Mouse (Mus musculus): ENCODE data around the gene Map2k2.

The Map2k2 gene

DNA sequence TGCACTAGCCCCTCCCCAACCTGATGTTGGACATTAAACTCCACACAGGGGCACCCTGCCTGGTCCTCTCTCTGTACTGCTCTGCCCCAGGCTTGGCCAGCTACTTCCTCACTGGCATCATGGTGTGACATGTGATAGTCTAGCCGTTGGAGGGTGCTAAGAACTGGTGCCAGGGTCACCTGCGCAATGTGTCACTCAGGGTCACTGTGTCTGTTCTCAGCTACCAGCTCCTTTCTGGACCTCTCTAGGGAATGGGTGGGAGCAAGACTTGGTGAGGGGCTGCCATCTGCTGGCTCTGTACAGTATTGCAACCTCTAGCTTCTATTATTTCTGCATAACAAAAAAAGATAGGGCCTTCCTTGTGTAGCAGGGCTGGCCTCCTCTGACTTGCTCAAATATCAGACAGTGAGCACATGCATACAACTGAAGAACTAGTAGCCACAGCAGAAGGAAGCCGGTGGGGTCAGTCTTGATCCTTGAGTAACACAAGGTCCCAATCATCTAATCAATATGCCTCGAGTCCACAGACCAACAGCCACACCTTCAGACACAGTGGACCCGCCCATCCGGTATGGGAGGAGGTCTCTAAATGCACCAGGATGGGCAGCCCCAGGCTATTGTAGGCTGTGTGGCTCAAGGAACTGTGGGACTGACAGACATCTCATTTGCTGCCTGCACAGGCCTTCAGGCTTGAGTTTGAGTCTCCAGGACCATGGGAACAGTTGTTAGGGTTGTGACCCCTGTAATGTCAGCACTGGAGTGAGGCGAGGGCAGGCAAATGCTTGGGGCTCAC is 23.4 kb upstream of the Map2k2 start:
- no peaks in the 10 kb centered on the region for H3K36me3 ChIP-seq (ENCODE audit: control insufficient read depth, insufficient read depth, low read length, poor library complexity, severe bottlenecking)
- peak; percentile 86 for DNase-seq (ENCODE audit: low read depth, low spot score)
- H3K27me3 ChIP-seq (ENCODE audit: control insufficient read depth, insufficient read depth, low read length, poor library complexity, severe bottlenecking), result no peaks in the 10 kb centered on the region

DNA sequence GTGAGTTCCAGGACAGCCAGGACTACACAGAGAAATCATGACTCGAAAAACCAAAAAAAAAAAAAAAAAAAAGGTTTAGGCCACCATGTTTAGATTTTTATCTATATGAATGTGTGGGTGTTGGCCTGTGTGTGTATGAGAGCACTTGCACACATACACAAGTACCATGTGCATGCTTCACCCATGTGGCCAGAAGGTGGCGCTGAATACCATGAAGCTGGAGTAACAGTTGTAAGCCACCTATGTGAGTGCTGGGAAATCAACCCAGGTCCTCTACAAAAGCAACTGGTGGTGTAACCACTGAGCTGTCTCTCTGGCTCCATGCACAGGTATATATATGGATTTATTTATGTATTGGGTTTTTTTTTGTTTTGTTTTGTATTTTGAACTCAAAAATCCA is 18.7 kb upstream of the Map2k2 start:
- H3K36me3 ChIP-seq (ENCODE audit: control insufficient read depth, insufficient read depth, low read length, poor library complexity, severe bottlenecking), result no peaks in the 10 kb centered on the region
- H3K27me3 ChIP-seq (ENCODE audit: control insufficient read depth, insufficient read depth, low read length, poor library complexity, severe bottlenecking), result no peaks in the 10 kb centered on the region
- DNase-seq (ENCODE audit: low read depth, low spot score), result peak; percentile 66

DNA sequence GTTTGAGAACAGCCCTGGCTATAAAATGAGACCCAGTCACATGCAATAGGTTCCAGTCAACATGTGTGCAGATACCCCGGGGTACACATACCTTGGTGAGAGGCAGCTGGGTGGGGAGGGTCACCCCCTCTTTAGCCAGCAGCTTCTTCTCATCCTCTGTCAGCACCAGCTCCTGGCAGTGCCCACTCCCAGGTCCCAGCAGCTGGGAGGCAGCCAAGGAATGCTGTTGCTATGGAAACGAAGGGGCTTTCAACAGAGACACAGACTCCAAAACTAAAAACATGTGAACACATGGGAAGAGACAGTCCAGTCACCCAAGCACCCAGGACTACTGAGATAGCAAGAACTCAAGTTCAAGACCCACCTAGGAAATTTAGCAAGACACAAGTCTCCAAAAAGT is 16.5 kb upstream of the Map2k2 start:
- Histone ChIP-seq H3K27me3 (ENCODE audit: control insufficient read depth, insufficient read depth, low read length, poor library complexity, severe bottlenecking) (no peaks in the 10 kb centered on the region), H3K36me3 (ENCODE audit: control insufficient read depth, insufficient read depth, low read length, poor library complexity, severe bottlenecking) (no peaks in the 10 kb centered on the region)
- DNase-seq (ENCODE audit: low read depth, low spot score), result no peak

DNA sequence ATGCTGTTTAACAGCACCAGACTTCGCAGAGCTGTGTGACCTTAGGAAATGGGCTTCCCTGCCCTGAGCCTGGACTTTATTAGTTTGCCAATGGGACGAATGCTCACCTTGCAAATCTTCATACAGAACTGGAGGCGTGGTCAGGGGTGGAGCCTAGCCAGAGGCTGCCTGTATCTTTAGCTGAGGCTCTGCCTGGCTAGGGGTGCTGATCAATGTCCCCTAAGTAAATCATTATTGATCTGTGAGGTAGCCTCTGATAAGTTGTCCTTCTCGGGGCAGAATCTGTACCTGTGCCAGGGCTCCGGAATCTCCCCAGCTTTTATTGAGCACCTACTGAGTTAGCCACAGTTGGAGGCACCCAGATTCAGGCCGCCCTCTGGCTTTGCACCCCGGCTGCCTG is 15.1 kb upstream of the Map2k2 start:
- DNase-seq (ENCODE audit: low read depth, low spot score), result no peak
- Histone ChIP-seq H3K36me3 (ENCODE audit: control insufficient read depth, insufficient read depth, low read length, poor library complexity, severe bottlenecking) (no peaks in the 10 kb centered on the region), H3K27me3 (ENCODE audit: control insufficient read depth, insufficient read depth, low read length, poor library complexity, severe bottlenecking) (no peaks in the 10 kb centered on the region)

DNA sequence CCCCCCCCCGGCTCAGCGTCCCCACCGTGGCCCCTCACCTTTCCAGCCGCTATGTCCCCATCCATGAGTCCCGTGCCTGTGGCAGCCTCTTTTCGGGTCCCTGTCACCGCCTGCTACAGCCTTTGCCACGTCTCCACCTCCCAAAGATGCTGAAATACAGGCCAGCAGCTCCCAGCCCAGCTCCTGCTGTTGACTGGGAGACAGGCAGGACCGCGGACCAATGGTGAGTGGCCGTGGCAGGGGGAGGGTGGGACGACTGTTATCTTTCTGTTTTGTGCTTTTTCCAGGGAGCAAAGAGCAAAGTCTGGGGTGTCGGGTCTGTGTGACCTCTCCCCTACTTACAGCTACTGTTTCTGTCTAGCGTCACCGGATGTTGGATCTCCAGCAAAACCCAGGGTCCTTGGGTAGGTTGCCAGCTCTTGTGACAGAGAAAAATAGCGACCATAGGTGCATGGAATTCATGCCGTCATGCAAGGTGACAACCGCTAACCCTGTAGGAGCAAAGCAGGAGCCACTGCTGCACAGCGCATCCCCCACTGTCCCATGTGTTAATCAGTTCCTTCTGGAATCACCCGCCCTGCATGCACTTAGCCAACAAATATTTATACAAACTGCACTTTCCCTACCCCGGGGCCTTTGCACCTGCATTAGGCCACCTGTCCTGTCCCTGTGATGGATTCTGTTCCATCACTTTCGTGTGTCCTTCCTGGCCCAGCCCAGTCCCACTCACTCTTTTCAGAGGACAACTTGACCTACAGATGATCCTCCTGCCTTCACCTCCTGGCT is 13.1 kb upstream of the Map2k2 start:
- no peaks in the 10 kb centered on the region for H3K27me3 ChIP-seq (ENCODE audit: control insufficient read depth, insufficient read depth, low read length, poor library complexity, severe bottlenecking)
- no peak for DNase-seq (ENCODE audit: low read depth, low spot score)
- H3K36me3 ChIP-seq (ENCODE audit: control insufficient read depth, insufficient read depth, low read length, poor library complexity, severe bottlenecking), result no peaks in the 10 kb centered on the region

DNA sequence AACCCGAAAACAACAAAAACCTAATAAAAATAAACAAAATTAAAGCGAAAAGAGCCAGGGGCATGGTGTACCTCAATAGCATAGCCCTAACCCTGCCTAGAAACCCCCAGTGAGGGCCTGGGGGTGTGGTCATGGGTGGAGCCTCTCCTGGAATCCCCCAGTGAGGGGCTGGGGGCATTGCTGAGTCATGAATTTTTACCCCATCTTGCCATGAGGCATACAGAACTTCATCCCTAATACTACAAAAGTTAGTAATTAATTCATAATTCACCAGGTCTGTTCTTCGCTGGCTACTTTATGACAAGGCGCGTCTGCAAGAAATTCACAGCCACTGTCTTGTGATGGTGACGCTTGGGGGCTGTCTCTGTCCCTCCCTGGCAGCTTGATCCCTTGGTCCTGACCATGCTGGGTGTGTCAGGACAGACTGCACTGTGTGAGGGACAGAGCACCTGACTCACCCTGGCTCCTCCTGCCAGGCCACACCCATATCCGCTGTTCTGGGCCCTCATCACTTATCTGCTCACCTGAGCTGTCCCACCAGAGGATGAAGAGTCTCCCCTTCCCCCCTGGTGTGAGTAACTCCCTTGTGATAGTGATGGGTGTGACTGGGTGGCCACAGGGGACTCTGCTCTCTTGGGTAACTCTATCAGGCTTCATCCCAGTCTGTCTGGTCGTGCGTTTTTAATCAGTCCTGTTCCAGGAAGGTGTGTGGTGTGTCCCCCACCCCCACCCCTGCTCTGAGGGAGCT is 10.6 kb upstream of the Map2k2 start:
- Histone ChIP-seq H3K27me3 (ENCODE audit: control insufficient read depth, insufficient read depth, low read length, poor library complexity, severe bottlenecking) (no peaks in the 10 kb centered on the region), H3K36me3 (ENCODE audit: control insufficient read depth, insufficient read depth, low read length, poor library complexity, severe bottlenecking) (no peaks in the 10 kb centered on the region)
- DNase-seq (ENCODE audit: low read depth, low spot score), result no peak

DNA sequence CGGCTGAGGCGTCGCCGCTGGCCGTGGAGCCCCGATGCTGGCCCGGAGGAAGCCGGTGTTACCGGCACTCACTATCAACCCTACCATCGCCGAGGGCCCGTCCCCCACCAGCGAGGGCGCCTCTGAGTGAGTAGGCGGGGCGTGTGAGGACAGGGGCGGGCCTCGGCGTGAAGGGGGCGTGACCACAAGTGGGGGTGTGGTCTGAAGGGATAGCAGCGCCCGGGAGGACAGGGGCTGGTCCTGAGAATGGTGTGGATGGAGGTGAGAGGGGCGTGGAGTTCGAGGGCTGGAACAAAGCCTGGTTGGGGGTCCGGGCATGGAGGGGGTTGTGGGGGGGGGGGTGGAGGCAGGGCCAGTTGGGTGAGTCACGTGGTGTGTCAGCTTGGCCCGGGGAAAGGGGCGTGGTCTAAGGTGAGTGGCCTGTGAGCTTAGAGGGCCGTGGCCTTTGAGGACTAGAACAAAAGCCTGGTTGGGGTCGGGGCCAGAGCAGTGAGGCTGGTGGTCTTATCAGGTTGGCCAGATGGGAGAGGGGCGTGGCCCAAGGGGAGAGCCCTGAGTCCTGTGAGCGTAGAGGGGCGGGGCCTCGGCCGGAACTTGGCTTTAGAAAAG is 502 bp downstream of the Map2k2 start:
- DNase-seq (ENCODE audit: low read depth, low spot score), result peak; percentile 89
- Histone ChIP-seq H3K27me3 (ENCODE audit: control insufficient read depth, insufficient read depth, low read length, poor library complexity, severe bottlenecking) (no peaks in the 10 kb centered on the region), H3K36me3 (ENCODE audit: control insufficient read depth, insufficient read depth, low read length, poor library complexity, severe bottlenecking) (peaks cover 2% of the 10 kb centered on the region; the same call in 1 of the 2 replicates)

DNA sequence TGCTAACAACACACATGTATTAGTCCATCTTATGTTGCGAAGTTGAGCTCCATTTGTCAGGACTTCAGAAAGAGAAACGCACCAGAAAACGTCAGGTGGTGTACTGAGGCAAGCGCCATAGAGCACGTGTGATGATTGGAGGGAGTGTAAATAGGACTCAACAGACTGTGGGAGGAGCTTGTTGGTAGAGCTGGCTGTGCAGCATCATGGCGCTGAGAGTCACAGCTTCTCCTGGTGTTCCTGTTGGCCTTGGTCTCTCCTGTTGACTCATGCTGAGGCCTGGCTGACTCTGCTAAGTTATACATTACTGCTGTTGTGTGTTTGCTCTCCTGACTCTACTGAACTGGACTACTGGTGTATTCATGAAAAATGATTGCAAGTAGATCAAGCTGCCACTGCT is 7.2 kb downstream of the Map2k2 start:
- DNase-seq (ENCODE audit: low read depth, low spot score), result no peak
- no peaks in the 10 kb centered on the region for H3K27me3 ChIP-seq (ENCODE audit: control insufficient read depth, insufficient read depth, low read length, poor library complexity, severe bottlenecking)
- peaks cover 9% of the 10 kb centered on the region for H3K36me3 ChIP-seq (ENCODE audit: control insufficient read depth, insufficient read depth, low read length, poor library complexity, severe bottlenecking)

DNA sequence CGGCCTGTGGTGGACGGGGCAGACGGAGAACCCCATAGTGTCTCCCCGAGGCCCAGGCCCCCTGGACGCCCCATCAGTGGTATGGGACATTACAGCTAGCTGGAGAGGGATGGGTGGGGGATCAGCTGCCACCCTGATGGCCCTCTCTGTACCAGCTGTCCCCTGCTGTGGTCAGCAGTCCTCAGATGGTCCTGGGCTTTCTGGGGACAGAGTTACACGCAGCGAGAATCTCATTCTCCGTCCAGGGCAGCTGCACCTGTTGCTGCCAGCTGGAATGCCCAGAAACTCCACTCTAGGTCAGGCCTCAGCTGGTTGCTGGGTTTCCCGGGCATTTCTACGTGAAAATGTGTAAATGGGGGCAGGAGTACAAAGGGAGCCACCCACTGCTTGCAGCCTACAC is 13.9 kb downstream of the Map2k2 start:
- H3K36me3 ChIP-seq (ENCODE audit: control insufficient read depth, insufficient read depth, low read length, poor library complexity, severe bottlenecking), result peaks cover 9% of the 10 kb centered on the region
- no peak for DNase-seq (ENCODE audit: low read depth, low spot score)
- H3K27me3 ChIP-seq (ENCODE audit: control insufficient read depth, insufficient read depth, low read length, poor library complexity, severe bottlenecking), result no peaks in the 10 kb centered on the region

DNA sequence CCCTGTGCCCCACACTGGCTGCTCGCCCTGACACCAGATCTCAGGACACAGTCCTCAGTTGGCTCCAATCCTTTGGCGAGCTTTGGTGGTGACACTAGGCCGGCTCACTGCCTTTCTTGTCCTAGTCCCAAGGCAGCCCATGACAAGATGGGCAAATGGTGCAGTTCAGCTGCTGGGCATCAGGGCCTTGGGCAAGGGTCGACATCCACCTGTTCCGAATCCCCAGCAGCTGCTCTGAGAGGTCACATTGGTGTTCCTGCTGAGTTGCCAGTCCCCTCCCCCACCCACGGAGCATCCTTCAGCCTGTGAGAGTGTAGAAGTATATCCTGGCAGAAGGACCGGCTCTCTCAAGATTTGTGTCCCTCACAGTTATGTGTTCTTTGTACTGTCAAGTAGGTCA is 14.9 kb downstream of the Map2k2 start:
- peaks cover 9% of the 10 kb centered on the region for H3K36me3 ChIP-seq (ENCODE audit: control insufficient read depth, insufficient read depth, low read length, poor library complexity, severe bottlenecking)
- DNase-seq (ENCODE audit: low read depth, low spot score), result no peak
- no peaks in the 10 kb centered on the region for H3K27me3 ChIP-seq (ENCODE audit: control insufficient read depth, insufficient read depth, low read length, poor library complexity, severe bottlenecking)

DNA sequence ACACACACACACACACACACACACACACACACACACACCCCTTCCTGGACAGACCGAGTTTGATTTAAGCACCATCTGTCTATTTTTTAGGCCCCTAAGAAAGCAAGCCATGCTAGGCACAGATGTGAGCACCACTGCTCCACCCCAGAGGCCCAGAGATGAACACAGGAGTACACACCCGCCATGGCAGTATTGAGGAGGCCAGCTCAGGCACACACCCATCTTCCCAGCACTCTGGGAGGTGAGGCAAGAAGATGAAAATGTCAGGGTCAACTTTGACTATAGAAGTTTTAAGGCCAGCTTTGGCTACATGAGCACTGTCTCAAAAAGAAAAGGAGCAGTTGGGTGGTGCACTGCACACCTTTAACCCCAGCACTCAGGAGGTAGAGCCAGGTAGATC is 17.2 kb downstream of the Map2k2 start:
- Histone ChIP-seq H3K36me3 (ENCODE audit: control insufficient read depth, insufficient read depth, low read length, poor library complexity, severe bottlenecking) (peaks cover 5% of the 10 kb centered on the region), H3K27me3 (ENCODE audit: control insufficient read depth, insufficient read depth, low read length, poor library complexity, severe bottlenecking) (no peaks in the 10 kb centered on the region)
- no peak for DNase-seq (ENCODE audit: low read depth, low spot score)

DNA sequence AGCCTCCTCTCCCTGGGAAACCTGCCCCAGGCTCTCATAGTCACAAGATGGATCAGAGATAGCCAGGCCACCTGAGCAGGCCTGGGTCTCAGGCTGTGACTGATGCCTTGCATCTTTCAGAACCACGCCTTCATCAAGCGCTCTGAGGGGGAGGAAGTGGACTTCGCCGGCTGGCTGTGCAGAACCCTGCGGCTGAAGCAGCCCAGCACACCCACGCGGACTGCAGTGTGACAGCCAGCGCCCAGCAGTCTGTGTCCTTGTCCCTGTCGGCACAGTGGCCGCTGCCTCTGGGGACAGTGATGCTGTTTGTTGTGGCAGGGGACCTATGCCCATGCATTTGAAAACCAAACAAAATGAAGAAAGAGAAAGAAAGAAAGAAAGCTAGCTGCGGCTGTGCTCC is 17.8 kb downstream of the Map2k2 start:
- peaks cover 3% of the 10 kb centered on the region for H3K36me3 ChIP-seq (ENCODE audit: control insufficient read depth, insufficient read depth, low read length, poor library complexity, severe bottlenecking)

DNA sequence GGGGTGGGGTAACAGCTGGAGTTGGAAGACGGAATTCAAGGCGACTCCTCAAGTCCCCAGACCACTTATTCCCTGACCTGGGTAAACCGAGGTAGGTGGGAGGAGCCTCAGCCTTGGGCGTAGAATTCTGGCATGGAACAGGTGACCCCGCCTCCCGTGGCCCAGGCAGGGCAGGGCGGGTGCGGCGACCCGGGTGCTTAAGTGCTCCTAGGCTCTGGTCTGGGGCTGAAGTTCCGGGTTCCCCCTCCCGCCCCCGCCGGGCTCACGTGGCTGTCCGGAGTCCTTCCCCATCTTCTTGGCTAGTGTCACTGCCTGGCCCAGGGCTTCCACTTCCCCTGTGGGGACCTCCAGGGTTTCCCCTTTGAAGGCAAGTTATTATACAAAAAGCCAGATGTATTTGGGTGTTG is 28.5 kb downstream of the Map2k2 start:
- DNase-seq (ENCODE audit: low read depth, low spot score), result peak; percentile 94
- Histone ChIP-seq H3K36me3 (ENCODE audit: control insufficient read depth, insufficient read depth, low read length, poor library complexity, severe bottlenecking) (no peaks in the 10 kb centered on the region), H3K27me3 (ENCODE audit: control insufficient read depth, insufficient read depth, low read length, poor library complexity, severe bottlenecking) (no peaks in the 10 kb centered on the region)

More for the DNA sequence above, 17.8 kb downstream of the Map2k2 start:
- no peaks in the 10 kb centered on the region for H3K27me3 ChIP-seq (ENCODE audit: control insufficient read depth, insufficient read depth, low read length, poor library complexity, severe bottlenecking)
- no peak for DNase-seq (ENCODE audit: low read depth, low spot score)

DNA sequence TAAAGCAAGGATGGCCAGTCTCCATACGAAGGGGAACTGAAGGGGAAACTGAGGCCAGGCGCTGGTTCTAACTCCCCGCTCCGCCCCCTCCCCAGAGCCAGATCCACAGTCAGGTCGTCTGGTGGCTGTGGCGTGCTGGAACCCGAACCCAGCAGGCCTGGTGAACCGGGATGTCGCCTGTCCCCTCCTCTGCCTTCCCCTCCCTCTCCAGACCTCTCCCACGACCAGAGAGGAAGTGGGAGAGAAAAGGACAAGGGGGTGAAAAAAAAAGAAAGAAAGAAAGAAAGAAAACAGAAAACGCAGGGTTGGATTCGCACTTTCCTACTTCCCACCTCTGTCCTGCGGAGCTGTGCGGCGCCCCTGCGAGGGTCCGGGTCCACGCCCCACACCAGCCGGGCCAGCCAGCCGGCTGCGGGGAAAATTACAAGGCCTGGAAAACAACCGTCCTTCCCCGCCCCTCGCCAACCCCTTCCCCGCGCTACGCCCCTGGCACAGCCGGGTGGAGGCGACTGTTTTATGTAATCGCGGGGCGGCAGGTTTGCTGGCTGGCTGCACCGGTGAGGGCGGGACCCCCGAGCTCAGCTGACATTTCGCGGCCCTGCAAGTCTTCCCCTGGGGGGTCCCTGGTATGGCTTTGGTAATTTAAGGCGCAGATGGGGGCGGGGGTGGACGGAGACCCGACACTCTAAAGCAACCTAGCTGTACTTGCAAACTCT is 29.4 kb downstream of the Map2k2 start, which contains the start of gene Zbtb7a:
Gene Zbtb7a, plus strand, starts transcription at position 255 of the 716 bp plus-strand sequence.
- DNase-seq (ENCODE audit: low read depth, low spot score), result peak; percentile 29
- Histone ChIP-seq H3K27me3 (ENCODE audit: control insufficient read depth, insufficient read depth, low read length, poor library complexity, severe bottlenecking) (no peaks in the 10 kb centered on the region), H3K36me3 (ENCODE audit: control insufficient read depth, insufficient read depth, low read length, poor library complexity, severe bottlenecking) (no peaks in the 10 kb centered on the region)
